Mouse (Mus musculus) monocyte, adult 2 months (primary cell): ENCODE data around the gene Mtmr3.

Experiments used
- DNase-seq, 2 experiments: peaks; one replicate each; pipeline ENCODE4 v3.0.0; 2022; ENCODE audit warnings: low spot score in 2 of 2, low read depth in 1 of 2

The Mtmr3 gene

DNA sequence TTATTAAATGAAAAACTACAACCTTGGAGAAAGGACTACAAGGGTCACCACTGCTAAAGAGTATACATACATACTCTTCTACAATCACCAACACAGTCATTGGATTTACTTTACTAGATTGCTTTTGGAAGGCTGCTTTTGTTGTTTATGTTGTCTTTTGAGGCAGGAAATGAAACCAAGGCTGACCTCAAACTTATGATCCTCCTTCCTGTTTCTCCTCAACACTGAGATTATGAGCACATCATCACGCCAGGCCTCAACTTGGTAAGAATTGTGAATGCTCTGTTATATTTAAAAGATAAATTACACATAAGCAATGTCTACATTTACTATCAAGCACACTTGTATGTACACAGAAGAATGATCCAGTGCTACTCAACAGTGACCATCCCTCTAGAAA, 58.0 kb downstream of the Mtmr3 start:
- peak in 1 of 2 experiments; percentile 2 for DNase-seq

DNA sequence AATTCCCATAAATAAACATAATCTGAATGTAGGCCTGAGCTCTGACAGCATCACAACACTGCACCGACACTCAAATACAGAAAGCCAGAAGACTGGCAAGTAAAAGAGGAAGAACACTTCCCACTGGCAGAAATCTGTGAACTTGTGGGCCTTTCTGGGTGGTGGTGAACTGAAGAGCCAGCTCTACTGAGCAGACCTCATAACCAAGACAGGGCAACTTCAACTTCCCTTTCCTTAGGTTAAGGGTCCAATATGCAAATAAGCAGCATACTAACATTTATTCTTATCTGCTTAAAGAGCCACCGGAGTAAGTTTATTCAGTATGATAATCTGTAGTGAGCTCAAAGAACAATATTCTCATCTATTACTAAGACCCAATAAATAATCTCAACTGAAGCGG, 67.5 kb downstream of the Mtmr3 start:
- DNase-seq, result no peak

DNA sequence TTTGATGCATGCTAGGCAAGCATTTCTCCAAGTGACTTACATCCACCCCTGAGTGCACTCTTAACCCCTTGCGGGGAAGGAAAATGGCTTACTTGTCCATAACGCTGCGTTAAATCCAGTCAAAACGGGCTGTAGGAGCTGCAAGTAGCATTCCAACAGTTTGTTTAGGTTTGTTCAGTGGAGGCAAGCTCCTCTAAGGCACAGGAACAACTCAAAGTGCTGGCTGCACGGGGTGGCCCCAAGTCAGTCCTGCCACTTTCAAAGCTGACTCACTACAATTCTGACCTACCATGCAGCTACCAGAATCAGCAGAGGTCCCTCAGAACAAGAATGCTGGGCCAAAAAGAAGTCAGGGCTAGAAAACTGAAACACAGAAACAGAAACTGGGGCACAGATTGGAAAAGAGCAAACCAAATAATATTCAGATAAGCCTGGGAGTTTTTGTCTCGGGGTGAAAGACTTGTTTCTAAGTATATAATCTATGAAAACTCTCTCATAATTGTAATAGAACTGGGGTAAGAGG, 72.5 kb downstream of the Mtmr3 start:
- DNase-seq, result no peak

DNA sequence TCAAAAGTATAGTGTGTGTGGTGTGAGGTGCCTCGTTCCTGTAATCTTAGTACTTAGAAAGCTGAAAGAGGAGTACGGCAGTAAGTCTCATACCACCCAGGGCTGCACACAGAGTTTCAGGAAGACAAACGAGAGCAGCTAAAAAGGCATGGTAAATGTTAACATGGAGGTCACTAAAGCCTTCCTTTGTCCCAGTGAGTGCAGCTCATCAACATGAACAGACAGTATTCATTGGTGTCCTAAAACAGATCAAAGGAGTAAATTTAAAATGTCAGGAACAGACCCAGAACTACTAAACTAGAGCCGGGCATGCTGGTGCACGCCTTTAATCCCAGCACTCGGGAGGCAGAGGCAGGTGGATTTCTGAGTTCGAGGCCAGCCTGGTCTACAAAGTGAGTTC, 75.7 kb downstream of the Mtmr3 start:
- DNase-seq, result no peak

DNA sequence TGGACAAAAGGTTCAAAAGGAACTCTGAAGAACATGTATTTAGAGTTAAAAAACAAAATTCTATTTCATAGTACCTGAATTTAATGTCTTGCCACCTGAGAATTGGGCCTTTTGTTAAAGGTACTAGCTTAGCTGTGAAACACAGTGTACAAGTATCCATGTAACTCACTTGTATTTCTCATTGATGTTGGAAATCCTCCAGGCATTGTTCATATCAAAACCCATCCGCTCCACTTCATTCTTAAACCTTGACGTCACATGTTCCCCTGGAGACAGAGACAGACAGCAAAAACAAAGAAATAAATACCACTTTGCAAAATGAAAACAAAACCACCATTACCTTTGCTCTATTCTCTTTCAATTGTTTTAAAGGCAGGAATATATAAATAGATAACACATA, 87.2 kb downstream of the Mtmr3 start:
- DNase-seq, result no peak

DNA sequence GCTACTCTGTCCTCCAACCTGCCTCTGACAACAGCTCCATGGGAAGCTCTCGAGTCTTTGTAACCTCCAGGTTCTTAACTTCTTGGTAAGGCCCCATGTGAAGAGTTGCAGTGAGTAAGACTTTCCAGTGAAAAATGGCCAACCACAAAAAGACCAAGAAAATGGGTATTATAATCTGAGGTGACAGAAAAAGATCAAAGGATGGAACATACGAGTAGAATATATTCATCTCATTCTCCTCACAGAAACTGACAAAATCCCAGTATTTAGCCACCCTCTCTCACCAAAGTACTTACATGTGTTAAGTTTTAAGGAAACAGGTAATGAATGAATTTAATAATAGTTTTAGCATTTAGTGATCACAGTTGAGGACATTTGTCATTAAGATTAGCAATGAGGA, 88.2 kb downstream of the Mtmr3 start:
- no peak for DNase-seq

DNA sequence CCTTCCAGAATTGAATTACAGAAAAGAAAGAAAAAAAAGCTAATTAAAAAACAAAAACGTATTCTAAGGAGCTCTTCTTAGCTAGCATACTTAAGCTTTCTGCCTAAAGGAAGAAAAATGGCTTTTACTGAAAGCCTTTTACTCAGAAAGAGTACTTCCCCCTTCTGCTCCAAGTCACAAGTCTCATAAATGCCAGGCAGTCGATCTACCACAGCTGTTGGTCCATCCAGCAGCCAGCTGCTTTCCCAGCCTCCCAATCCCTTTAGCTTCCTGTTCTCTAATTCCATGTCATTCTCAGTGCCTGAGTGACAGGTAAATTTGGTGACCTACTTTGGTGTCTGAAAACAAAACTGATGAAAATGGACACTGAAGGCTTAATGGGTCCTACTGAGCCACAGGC, 92.5 kb downstream of the Mtmr3 start:
- no peak for DNase-seq

DNA sequence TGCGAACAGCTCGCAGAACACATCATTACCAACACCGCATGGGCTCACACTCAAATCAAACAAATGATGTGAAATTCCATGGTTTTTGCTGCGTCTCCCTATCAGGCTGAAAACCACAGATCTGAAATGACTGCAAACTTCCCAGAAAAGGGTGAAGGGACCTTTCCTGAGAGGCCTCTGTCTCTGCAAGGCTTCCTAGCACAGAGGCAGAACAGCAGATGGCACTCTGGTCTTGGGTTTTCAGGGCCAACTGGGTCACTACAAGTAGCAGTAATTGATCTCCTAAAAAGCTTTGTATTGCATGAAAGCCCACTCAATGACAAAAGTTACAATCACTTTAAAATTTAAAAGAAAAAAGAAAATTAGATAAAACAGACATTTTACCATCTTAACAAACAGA, 93.8 kb downstream of the Mtmr3 start:
- no peak for DNase-seq

DNA sequence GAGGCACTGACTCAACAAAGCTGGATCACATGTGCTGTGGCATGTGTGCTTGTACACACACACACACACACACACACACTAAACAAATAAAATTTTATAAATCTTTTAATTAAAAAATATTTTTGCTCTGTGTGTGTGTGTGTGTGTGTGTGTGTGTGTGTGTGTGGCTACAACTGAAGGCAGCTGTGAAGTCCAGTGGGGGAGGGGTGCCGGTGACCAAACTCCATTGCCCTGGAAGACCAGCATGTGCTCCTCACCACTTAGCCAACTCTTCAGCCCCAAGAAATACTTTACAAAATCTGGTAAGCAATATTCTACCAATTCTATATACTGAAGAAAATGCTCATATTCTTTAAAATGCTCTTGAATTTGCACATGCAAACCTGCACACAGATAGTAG, 94.4 kb downstream of the Mtmr3 start:
- DNase-seq, result no peak

DNA sequence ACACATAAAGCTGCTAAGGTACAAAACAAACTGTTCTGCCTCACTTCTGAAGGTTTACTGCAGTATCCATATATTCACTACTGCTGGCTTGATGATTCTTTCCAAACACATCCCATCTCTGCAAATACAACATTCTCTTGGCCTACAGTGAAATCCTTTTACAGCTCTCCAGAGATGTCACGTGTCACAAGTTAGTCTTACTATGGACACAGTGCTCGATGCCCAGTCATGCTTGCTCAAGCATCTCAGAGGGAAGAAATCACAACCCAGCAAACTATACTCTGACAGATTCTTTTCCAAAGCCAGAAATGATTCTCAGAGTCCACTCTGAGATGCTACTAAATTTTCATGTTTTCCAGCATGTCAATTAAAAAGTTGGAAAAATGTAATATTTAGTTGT, 95.2 kb downstream of the Mtmr3 start:
- DNase-seq, result no peak

DNA sequence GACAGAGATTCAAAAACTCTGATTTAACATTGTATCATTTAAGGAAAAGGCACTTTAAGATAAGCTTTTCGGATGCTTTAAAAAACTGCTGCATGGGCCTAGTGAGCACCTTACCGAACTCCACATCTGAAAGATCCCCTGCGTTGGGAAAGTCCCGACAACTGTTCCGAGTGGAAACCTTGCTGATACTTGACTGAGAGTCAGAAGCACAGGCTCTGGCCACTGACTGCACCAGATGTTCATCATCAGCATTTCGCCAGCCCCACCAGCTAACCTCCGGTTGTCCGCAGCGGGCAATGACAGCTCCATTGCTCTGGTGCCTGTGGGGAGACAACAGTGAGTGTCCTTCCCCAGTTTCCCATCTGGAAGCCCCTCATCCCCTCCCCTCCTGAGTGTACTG, 95.9 kb downstream of the Mtmr3 start:
- DNase-seq, result no peak

DNA sequence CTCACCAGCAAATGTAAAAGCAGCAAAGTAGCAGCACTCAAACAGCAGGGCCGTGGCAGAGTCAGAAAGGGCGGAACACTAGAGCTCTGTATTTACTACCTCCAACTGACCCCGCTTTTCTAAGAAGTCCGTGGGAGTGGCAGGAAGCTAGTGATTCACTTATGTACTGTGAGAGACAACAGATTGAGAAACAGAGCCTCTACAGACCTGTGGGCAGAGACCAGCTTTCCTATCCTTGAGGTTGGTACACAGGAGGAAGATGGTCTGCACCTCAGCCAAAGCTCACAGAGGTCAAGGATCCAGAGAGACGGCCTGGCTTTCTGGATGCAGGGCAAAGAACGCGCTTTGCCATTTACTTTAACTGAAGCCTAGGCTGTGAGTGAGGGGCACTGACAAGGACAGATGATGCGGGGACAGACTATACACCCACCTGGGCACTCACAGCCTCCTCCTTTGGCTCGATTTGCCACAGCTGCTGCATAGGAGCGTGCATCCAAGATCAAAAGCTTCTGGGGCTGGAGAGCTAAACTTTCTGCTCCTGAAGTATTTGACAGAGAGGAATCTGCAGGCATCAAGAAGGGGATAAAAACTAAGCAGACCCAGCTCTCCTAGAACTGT, 97.1 kb downstream of the Mtmr3 start:
- no peak for DNase-seq

DNA sequence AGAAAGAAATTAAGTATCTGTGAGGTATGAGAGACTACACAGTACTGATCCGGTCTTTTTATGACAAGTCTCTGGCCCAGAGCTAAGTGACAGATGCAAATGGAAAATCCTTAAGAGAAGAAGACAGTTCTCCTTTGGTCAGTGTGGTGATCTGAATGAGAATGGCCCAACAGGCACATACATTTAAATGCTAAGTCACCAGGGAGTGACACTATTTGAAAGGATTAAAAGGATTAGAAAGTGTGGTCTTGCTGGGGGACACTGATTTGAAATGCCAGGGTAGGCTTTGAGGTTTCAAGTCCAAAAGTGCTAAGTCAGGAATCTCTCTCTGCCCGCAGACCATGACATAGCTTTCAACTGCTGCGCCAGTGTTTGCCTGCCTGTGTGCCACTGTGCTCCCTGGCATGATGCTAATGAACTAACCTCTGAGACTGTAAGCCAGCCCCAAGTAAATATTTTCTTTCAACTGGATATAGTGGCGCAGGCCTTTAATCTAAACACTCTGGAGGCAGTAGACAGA, 99.6 kb downstream of the Mtmr3 start:
- no peak for DNase-seq

DNA sequence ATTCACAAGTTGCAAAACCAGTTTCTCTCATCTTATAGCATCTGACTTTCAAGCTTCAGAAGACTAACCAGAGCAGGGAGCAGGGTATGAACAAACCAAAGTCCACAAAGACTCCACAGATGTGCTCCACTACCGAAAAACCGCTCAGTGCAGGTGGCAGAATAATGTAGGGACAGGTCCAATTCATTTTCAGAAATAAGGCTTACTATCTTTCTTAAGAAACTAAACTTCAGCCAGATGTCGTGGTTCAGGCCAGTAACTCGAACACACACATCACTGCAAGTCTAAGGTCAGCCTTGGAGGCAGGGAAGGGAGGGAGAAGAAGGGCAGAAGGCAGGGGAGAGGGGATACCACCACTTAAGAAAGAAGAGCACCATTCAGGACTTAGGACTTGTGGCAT, 105.5 kb downstream of the Mtmr3 start:
- no peak for DNase-seq

DNA sequence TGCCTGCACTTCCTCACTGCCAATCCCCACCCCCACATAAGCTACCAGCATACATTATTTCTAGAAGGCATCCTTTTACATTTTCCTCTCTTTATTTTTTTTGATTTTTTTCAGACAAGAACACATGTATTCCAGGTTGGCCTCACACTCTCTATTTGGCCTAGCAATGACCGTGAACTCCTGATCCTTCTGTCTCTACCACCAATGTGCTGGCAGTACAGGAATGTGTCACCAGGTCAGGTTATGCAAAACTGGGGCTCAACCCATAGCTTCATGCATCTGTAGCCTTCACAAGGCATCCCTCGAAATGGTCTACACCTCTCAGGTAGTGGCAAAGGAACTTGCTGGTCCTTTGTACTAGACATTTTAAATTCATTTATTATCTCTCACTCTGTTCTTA, 105.9 kb downstream of the Mtmr3 start:
- no peak for DNase-seq

DNA sequence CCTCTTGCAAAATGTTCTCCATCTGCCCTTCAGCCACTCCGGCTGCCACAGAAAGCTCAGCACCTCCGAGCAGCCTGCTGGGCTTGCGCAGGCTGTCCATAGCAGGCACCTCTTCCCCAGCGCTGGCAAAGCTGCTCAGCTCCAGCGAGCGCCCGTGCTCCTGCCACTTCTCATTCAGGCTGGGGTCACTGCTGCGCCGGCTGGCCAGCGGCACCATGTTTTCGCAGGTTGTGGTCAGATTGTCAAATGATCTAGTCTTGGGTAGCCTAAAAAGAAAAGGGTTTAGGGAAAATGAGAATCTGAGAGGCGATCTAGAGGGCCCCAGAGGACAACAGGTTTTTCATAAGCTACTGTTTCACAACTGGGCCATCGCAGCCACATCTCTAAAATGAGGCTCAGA, 106.3 kb downstream of the Mtmr3 start:
- DNase-seq, result no peak

DNA sequence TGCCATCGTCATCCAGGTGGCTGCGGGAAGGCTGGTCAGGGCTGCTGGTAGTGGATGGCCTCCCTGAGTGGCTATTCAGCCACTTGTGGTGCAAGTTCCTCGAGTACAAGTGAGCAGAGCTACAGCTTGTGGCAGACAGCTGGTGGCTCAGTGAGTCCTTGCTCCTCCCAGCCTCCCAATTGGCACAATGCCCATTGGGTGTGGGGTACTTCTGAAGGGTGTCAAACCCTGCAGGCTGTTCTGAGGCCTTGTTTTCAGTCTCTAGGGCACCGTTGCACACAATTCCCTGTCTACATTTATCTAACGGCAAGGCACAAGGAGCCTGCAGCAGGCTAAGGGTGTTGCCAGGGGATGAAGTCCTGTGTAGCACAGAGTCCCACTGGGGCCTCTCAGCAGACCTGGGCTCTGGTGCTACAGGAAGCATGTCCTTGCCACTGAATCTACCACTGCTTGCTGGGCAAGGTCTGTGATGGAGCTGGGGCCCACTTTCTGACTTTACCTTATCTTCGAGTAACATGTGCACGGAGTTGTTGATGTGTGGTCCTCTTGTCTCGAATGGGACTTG, 107.2 kb downstream of the Mtmr3 start:
- no peak for DNase-seq

DNA sequence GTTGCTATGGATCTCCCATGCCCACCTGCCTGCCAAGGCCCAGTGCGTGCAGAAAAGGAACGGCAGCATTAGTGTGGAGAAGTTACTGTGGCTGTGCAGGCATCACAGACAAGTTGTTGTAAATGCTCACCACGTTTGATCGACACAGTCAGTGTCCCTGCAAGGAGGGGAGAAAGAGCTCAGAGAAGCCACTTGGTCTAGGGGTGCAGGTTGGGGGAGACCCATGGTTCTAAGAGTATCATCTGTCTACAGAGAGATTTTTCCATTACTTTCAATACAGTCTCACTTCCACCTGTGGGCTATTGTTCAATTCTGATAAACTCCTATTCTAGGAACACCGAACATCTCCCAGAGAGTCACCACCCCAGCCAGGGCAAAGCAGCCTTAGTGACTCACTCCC, 110.1 kb downstream of the Mtmr3 start:
- no peak for DNase-seq

DNA sequence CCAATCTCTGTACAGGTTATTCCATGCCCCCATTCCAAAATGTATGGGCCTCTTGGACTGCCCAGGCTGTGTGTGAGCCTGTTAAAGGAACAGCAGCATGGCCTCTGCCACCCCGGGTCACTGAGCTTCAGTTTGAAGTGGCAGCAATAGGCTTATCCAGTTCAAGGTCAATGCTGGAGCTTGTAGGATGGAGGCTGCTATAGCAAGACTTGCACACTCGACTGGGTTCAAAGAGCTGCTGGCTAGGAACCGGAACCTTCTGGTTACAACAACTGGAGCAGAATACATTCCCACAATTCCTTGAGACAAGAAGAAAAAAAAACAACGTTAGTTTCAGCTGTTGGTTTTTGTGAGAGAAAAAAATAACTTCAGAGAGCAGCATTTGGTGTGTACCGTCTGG, 112.0 kb downstream of the Mtmr3 start:
- no peak for DNase-seq

DNA sequence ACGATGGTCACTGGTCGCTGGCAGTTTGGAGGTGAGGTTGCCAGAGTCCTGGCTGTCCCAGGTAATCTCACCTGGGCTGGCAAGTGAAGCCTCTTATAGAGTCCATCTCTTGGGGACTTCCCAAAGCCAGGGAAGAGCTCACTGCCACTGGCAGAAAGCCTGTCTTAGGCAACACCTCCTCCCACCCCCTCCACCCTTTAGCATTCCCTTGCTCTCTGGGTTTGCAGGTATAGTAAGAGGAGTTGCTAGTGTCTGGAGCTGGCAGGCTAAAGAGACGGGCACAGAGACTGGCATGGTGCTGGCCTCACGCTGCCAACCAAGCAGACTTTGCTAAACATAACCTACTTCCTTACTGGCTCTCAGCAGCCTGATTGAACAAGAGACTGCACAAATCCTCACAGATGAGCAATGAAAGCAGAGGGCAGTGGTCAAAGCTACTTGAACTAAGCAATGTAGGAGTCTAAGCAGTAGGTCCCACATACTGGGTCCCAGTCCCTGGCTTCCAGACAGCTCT, 118.4 kb downstream of the Mtmr3 start:
- DNase-seq, result no peak

DNA sequence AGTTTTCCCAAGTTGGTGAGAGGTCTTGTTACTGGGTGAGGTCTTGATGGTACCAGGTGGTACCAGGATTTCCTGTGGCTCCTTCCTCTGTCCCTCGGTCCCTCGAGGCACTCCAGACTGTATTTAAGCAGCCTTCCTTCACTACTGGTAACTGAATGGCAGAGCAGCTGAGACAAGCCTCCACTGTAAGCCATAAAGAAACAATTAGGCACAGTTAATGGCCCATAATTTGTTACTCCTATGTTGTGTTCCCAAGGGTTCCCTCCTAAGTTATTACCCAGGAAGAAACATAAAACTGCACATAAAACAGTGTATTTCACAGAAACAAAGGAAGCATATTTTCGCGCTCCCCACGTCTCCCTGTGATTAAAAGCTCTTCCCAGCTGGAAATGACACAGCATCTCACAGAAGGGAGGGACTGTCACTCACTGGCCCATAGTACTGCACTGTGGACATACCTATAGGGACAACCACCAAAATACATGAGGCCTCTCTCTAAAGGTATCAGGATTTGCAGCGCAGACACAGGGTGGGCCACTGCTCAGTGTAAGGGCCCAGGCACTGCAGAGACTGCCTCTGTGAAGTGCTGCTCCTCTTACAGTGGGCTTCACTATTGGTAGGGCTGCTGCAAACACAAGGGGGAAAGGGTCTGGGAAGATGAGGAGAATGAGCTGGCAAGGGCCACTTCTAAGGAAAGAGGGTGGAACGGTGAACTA, 122.0 kb downstream of the Mtmr3 start:
- DNase-seq, result no peak

DNA sequence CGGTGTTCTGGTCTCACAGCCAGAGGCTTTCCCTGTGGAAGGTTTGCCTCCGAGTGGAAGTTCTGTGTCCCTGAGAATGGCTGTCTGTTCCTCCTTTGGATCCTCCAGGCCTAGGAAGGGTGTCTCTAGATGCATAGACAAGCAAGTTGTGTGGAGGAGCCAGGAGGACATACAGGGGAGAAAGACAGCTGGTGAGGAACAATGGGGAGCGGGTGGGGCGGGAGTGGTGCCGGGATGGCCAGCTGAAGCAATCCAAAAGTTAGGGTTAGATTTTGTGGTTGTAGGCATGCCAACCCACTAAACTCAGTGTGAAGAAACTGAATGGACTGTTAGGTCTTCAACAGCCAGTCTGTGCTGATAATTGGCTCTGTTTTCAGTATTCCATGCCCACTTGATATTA, 122.9 kb downstream of the Mtmr3 start:
- DNase-seq, result no peak
